Mouse (Mus musculus) adrenal gland, postnatal 10 days (tissue): Measurements from ENCODE around the gene Olfr19. TPM values are rescaled to one million over a fixed set of nuclear protein-coding genes. Genes with fewer than 3 reads are reported as not detected.
"Not testable (repeated sequence)": the region's sequence is repeated elsewhere in the genome, so short reads cannot be mapped to it uniquely, and the experiment has no call there.

Source experiments
- DNase-seq: peaks from one replicate; pipeline ENCODE4 v3.0.0; 2021; ENCODE audit warnings: mixed read lengths
- long read RNA-seq, 2 experiments: library from polyadenylated mRNA; stranded (forward); transcript quantifications; one replicate each; pipeline ENCODE4 v2.0.0; 2021
- total RNA-seq, 2 experiments: library from RNA; stranded (reverse); gene quantifications; 2 replicates each; pipeline ENCODE4 v1.2.3; 2021

The Olfr19 gene
- total RNA-seq = not detected
- long read RNA-seq, experiment 1 = 0 reads
- long read RNA-seq, experiment 2 = 0 reads

DNA sequence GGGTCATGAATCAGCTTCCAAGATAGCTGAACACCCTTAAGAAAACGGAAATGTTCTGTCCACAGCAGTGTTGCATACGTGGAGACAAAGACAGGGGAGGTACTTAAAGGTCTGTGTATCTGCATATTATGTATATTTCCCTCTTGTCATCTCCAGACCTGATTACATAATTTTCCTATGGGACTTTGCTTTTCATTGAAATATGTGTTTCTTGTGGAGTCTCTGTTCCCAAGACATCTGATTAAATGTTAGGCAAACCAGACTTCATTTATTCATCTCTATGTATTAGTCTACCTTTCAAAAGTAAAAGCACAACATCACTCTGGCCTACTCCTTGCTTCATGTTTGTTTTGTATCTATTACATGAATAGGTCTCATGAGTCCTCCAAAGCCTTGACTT is at the start of gene Olfr19:
Gene Olfr19 (minus strand): TSS at position 101 of the 400 bp plus-strand sequence.
- DNase-seq = no peak

- DNase-seq = no peak
Observed at GRCm38 (mm10) chr16:16684975-16685374, 8.8 kb upstream of the Olfr19 start.

GRCm38 (mm10) chr16:16684053-16684452 is 7.8 kb upstream of the Olfr19 start:
- DNase-seq = peak; percentile 12

DNA sequence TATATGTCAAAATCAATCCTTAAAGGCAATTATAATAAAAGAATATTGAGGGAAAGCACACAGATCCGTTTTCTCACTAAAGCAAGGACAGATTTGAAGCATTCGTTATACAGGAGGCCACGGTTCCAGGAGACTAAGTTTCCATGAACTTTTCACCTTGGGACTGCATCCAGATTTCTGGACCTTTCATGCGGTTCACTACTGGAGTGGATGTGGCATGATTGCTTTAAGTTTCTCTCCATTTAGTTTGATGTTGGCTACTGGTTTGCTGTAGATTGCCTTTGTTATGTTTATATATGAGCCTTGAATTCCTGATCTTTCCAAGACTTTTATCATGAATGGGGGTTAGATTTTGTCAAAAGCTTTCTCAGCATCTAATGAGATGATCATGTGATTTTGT is 11.2 kb downstream of the Olfr19 start:
- no peak for DNase-seq

DNA sequence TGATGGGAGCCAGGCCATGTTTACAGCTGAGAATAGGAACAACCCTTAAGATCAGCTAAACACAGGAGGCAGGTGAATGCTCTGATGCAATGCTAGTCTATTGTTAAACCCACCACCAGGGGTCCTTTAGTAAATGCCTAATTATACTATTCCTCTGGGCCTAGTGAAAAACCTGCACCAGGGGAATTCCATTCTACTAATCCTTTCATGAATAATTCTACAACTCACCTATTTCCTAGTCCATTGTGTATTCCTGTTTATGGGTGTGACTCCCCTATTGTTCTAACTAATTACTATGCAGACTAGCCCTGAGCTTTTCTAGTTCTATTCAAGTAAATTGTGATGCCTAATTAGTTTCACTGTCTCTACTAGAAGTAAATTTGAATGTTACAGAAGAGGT is 11.7 kb downstream of the Olfr19 start:
- not testable (repeated sequence) for DNase-seq

DNA sequence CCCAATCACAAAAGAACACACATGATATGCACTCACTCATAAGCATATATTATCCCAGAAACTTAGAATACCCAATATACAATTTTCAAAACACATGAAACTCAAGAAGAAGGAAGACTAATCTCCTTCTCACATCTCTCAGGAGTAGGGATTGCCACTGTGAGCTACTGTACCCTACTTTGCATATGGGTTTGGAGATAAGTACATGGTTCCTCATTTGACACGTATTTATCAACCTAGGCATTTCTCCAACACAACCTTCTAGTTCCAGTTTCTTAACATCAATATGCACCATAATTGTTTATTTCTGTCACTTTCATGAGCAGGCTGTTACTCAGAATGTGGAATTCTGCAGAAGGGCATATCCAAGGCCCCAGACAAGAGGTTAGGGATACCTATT is 31.1 kb downstream of the Olfr19 start:
- DNase-seq = no peak

GRCm38 (mm10) chr16:16633730-16634129 is 42.5 kb downstream of the Olfr19 start:
- no peak for DNase-seq

Other genes starting within 250 kb of the Olfr19 start
- 10 to 100 TPM; 12.6 to 16.6 TPM for gene Fgd4, start 75.9 kb downstream of the Olfr19 start, total RNA-seq
- under 1 TPM; 0.24 to 0.27 TPM for gene Spag6l, start 153.1 kb upstream of the Olfr19 start, total RNA-seq
- gene Igll1, start 187.6 kb upstream of the Olfr19 start, total RNA-seq = 1 to 10 TPM in 1 of 2 experiments, under 1 TPM in 1; 0.61 to 1.3 TPM
- 10 to 100 TPM; 58.1 to 69.8 TPM for gene Top3b, start 194.3 kb upstream of the Olfr19 start, total RNA-seq
- 1 to 10 TPM in 1 of 2 experiments, under 1 TPM in 1; 0.55 to 1.2 TPM for gene Vpreb1, start 194.4 kb upstream of the Olfr19 start, total RNA-seq
- gene Ppm1f, start 220.1 kb upstream of the Olfr19 start, total RNA-seq = 10 to 100 TPM; 39.3 to 40.3 TPM